Mouse (Mus musculus): Measurements from ENCODE around the gene Olfr1095.

Gene Olfr1095

GRCm38 (mm10) chr2:86851596-86851995 is at the start of gene Olfr1095:
Gene Olfr1095 (minus strand): TSS chr2:86851696.
- no peak for DNase-seq (ENCODE audit: low read depth)

DNA sequence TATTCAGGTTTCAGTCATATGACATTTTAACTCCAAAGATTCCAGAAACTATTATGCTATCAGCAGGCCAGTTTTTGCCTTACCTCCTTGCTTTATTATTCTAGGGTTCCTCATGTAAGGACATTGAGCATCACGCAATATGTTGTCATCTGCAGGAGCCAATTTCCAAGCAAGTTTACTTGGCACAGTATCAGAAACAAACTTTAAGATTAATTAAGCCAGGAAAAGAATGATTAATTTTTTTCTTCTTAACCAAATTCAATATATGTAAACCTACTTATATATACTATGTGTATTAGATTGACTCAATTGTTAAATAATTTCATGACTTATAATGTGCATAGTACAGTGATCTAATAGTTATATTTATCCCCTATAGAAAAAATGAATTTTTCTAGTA is 40.6 kb upstream of the Olfr1095 start, which contains the start of gene Olfr1097:
Gene Olfr1097 (minus strand): TSS at position 101 of the 400 bp plus-strand sequence.
- no peak for DNase-seq (ENCODE audit: low read depth)

- no peak for DNase-seq (ENCODE audit: low read depth)
Measured at GRCm38 (mm10) chr2:86874702-86875101, 23.2 kb upstream of the Olfr1095 start, which contains the start of gene Gm13723. Gene Gm13723 (minus strand): TSS chr2:86874802.

DNA sequence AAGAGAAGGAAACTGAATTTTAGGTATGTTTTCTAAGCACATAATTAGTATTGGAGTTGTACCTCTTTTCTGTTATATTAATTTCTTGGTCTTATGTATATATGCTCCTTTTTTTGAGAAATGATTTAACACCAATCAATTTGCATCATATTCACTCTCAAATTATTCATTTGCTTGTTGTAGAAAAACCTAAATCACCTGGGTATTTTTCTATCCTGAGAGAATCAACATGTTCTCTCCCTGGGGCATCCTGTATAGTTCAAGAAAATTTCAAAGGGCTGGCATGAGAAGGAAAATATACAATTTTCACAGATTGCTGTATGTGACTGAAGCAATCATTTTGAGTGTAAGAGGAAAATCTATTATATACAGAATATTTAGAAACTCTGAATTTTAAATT is 27.1 kb downstream of the Olfr1095 start, which contains the start of gene Olfr1094:
Gene Olfr1094 (plus strand): TSS at position 301 of the 400 bp plus-strand sequence.
- DNase-seq (ENCODE audit: low read depth): no peak

GRCm38 (mm10) chr2:86809918-86810317 is 41.6 kb downstream of the Olfr1095 start, which contains the start of gene Olfr141:
Gene Olfr141 (minus strand): TSS chr2:86810018.
- no peak for DNase-seq (ENCODE audit: low read depth)
